Mouse (Mus musculus) monocyte, adult 5-6 weeks (primary cell): ENCODE measurements around the gene Cpeb2. TPM values are rescaled to one million over a fixed set of nuclear protein-coding genes. Genes with fewer than 3 reads are reported as not detected.

Experiments
- ATAC-seq: fragments of 153-309, 156-312 bp; replicated peaks from 2 replicates; pipeline ENCODE4 v1.8.0; 2017; ENCODE audit warnings: mild to moderate bottlenecking; ENCODE audit not compliant: low TSS enrichment, insufficient number of reproducible peaks, severe bottlenecking, poor library complexity, low FRiP score
- total RNA-seq: library from RNA; stranded (forward); fragments of 200-1000, 200-491, 200-594 nt; gene quantifications from 3 replicates; pipeline ENCODE4 v1.2.3, GENCODE M21; 2017

Cpeb2 gene
- total RNA-seq, 1 experiment from 2014 or later: 15.2 TPM

DNA sequence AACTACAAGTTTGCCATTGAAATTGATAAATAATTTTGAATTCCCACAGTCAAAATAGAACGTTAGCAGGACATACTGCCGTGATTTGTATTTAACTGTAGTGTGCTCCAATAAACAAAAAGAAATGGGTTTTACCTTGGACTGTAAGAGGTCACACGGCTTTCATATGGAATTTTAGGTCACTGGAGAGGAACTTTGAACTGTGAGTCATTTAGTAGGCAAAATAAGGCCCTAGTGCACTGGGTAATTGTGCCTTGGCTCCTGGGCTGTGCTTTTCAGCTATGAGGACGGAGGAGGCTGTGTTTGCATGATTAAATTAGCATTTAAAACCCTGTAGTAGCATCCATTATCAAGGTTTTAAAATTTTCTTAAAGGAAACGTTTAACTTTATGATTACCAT is 3.0 kb downstream of the Cpeb2 start:
- ATAC-seq: no peak

DNA sequence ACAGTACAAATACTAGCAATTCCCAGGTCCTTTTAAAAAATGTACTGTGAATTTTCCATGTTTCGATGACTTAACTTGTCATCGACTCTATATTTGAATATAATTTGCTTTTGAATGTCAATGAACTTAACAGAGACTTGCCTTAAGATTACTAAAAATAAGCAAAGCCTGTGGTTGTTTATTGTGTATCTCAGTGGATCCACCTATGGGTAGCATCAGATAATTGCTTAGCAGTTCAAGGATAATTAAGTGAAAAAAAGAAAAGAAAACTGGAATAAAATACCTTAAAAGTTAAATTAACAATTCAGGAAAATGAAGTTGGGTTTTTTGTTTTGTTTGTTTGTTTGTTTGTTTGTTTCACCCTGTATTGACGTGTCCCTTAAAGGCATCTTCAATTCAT is 3.5 kb downstream of the Cpeb2 start:
- no peak for ATAC-seq

DNA sequence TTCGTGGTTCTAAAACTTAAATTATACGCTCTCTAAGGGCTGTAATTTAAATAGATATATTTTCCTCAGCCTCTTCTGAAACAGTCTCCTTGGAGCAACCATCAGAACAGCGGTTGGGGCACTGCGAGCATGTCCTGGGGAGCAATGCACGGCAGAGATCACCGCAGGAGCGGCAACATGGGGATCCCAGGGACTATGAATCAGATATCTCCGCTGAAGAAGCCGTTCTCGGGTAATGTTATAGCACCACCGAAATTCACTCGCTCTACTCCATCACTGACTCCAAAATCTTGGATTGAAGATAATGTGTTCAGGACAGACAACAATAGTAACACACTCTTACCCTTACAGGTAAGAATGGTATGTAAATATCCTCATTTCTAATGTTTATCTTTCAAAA is 4.3 kb downstream of the Cpeb2 start:
- ATAC-seq: no peak

DNA sequence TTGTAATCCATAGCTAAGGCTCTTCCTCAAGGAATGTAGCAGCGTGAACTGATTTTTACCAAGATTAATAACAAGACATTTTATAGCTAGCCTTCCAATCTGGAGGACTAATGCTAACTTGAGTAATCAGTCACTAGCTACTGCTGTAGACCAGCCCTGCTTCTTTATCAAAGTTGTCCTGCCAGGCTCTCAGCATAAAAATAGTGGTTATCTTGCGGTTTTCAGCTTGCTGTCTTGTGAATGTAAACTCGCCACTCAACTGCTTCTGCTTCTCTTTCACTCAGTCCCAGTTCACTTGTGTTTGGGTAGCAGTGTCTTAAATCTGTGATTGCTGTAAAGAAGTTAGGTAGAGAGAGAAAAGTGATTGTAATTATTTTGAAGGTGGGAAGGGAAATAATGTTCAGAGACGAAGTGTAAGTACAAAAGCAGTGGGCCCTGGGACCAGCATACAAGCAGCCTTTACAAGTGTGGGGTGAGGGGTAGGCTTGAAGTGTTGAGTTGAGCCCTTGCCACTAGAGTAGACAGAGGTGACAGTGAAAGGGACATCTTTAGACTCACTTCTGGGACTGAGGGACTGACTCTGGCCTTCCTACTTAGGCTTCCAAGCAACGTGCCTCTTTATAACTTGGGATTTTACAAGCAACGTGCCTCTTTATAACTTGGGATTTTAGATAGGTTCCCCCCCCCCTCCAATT is 6.3 kb downstream of the Cpeb2 start:
- no peak for ATAC-seq

DNA sequence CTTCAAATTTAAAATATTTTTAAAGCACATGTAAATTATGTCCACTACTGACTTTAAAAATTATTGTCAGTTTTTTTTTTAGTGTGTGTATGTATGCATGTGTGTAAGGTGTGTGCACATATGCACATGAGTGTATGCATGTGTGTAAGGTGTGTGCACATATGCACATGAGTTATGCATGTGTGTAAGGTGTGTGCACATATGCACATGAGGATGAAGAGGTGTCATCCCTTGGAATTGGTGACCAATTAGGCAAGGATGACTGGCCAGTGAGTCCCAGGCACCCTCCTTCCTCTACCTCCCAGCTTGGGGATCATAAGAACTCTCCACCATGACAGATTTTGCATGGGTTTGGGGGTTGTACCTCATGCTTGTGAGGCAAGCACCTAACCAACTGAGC is 7.8 kb downstream of the Cpeb2 start:
- ATAC-seq: 0 out of 2 replicates have a peak, but pooled peaks have one; percentile 50

DNA sequence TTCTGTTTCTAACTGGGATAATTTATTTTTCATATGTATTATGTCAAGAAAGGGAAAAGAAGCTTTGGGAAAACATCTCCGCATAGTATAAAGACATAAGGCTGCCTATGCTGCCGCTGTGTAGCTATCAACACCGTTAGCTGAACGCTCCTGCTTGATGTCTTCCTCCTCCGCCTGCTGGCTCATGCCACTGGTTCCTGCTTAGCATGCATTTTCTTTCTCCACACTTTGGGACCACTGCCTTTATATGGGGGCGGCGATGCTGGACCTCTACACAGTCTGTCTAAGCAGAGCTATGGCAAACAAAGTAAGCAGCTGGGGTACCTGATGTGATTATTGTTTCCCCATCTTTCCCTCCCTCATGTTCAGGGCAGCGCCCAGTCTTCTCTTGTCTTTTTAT is 13.3 kb downstream of the Cpeb2 start:
- no peak for ATAC-seq

DNA sequence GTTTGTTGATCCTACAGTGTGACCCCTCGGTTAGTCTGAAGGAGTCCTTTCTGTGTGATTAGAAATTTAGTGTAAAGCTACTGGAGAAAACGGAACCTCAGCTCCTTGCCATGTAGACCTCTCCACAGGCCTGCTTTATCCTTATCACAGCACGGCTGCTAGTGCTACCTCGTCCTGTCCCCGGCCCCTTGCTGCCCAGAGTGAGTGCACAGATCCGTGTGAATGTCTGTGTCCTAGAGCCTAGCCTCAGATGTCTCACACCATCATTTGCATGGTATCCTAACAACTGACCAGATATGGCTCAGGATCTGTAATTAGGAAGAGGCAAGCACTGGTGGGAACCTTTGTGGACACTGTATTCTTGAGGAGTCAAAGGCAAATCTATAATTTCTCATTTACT is 14.0 kb downstream of the Cpeb2 start:
- no peak for ATAC-seq

DNA sequence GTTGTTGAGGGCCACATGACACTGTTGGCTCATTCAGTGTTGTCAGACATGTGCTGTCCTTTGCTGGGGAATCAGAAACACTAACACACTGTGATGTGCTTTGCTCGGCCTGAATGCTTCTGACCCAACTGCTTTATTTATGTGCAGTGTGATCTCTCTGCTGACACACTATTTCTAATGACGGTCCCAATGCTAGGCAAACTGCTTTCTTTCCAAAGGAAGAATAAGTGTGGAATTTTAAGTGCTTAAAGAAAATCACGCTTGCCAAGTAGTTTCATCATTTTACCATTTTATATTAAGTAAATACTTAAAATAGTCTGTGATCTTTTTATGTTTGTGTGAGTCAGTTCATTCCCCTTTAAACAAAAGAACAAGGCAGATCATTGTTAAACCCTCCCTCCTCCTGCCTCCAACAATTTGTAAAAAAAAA is 15.0 kb downstream of the Cpeb2 start:
- no peak for ATAC-seq

DNA sequence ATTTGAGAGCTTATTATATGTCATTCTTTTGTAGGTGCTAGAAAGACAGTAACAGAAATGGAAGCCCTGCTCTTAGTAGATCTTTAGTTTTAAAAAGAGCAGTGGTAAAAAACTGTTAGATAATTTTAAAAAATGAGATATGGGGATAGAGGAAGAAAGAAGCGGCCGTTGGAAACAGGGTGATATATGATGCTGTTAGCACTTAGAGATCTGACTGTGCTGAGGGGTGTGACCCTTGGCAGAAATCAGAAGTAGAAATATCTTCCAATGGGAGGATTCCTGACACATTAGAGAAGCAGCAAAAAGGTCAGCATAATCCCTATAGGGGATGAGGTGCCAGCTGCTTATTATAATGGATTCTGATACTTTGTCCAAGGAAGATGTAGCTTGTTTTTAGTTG is 24.5 kb downstream of the Cpeb2 start:
- no peak for ATAC-seq

DNA sequence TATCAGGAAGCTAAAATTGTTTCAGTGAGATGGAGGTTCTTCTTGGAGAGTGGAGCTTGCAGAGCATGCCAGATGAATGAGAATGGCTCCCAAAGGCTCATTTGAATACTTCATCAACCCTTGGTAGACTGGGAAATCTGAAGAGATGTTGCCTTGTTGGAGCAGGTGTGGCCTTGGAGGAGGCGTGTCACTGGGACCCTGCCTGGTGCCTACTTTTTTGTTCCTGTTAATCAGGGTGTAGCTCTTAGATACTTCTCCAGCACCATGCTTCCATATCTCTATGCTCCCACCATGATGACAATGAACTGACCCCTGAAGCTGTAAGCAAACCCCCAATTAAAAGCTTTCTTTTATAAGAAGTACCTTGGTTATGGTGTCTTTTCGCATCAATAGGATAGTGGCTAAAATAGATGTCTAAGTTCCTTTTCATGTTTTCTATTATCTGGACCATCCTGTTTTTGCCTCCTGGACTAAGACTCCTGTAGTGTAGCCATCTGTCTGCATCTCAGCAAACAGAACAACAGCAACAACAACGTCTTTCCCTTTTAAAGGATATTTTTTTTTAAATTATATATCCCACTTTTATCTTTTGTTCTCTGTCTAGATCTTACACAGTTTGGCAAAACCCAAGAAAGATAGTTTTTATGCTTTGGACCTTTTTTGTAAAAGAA is 25.6 kb downstream of the Cpeb2 start:
- ATAC-seq: no peak

DNA sequence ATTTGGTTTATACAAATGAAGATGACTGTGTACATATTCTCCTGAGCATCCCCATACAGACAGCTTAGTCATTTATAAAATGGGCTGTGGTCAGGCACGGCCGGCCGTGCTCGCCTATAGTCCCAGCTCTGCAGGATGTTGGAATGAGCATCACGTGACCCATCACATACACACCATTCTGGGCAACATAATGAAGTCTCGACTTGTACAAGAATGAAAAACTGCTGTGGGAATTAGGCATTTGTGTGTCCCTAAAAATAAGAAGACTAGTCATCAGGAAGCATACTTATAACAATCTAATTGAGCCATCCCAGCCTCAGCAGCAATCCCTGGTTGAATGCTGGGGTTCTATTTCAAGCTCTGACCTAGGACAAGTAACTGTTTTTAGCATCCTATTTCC is 28.8 kb downstream of the Cpeb2 start:
- ATAC-seq: no peak

DNA sequence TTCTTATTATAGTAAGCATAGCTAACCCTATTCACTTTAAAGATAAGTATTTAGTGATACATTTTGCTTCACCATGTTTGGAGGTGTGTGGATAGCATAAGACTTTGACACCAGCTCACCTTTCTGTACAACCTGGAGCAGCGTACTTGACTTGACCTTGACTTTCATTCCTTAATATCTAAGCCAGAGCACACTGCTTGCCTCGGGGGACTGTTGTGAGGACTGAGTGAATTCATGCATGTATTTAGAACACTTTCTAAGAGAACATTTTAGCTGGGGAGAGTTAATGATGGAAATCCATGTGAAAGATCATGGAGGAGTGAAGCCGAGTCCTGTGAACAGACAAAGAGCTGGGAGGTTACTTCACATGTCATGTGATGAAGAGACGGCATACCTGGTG is 31.0 kb downstream of the Cpeb2 start:
- no peak for ATAC-seq

DNA sequence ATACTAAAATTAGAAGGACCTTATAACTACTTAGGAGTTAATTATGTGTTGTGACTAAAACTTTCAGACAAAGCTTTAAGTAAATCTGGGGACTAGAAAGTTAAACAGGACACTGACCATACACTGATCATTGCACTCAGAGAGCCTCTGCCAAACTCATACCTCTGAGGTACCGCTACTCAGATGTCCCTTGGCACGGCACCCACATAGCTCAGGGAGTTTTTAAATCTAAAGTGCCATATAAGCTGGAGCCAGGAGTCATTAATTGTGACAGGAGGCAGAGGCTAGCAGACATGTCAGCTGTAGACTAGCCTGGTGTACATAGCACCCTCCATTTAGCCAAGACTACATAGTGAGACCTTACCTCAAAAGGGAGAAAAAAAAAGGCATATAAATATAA is 31.7 kb downstream of the Cpeb2 start:
- no peak for ATAC-seq

DNA sequence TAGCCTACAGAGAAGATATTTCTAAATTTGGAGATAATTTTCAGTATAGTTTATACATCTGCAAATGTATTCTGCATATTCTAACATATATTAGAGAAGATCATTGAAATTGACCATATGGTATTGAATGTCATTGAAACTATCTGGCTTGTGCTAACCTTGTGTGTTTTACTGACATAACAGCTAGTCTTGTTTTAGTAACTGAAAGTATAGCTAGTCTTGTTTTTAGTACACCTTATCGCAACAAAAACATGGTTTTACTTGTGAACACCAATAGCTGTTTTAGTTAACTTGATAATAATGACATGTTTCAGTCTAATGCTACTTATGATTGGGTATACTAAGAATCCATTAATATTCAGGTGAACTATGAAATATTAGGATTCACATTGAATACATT is 45.0 kb downstream of the Cpeb2 start:
- ATAC-seq: no peak

DNA sequence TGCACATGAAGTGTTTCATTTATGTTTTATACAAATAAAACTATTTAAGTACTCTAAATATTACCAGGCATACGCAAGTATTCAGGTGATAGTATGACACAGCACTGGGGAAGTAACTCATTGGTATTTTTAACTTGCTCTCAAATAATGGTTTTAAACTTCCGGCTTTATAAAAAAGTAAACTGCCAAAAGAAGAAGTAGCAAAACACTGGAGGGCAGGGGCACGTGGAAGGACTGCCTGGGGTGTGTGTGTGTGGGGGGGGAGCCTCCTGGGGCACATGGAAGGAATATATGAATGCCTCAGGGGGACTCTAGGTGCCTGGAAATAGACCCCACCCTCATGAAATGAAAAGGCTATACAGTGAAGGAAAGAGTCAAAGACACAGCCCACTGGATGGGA is 46.8 kb downstream of the Cpeb2 start:
- no peak for ATAC-seq

DNA sequence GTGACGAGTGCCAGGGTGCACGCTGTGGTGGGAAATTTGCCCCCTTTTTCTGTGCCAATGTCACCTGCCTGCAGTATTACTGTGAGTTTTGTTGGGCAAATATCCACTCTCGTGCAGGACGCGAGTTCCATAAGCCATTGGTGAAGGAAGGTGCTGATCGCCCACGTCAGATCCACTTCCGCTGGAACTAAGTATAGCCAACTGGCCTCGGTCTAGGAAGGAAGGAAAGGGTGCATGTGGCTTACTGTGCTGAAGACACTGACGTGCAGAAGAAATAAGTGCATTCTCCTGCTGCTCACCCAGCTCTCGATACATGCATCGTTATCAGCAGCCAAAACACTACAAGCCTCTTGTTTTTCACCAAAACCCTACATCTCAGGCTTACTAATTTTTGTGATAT is 52.8 kb downstream of the Cpeb2 start:
- ATAC-seq: no peak

DNA sequence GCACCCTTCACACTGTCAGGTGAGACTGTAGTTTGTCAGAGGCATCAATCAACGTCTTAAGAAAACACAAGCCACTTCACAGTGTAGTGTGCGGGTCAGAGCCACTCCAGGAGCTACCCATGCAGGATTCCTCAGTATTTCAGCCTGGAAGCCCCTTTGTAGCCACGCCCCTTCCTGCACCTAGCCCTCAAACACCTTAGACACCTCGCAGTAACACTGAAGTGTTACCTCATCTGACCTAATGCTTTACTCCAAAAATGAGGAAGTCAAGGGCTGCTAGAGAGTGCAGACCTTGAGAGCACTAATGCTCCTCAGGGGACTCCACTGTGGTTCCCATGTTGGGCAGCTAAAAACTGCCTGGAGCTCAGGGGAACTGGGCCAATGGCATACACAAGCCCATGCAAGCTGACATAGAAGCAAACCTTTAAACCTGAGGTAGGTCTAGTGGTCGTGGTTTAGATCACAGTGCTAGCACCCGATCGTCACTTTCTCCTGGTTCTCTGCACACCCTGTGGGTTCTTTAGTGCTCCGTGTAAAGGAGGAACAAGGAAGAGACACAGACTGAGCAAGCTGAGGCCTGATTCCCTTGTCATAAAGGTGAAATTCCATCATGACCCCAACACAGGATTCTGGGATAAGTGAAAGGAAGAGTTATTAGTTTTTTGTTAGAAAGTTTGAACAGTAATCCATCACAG is 56.9 kb downstream of the Cpeb2 start:
- ATAC-seq: peak; percentile 27; the same call in 1 of the 2 replicates

DNA sequence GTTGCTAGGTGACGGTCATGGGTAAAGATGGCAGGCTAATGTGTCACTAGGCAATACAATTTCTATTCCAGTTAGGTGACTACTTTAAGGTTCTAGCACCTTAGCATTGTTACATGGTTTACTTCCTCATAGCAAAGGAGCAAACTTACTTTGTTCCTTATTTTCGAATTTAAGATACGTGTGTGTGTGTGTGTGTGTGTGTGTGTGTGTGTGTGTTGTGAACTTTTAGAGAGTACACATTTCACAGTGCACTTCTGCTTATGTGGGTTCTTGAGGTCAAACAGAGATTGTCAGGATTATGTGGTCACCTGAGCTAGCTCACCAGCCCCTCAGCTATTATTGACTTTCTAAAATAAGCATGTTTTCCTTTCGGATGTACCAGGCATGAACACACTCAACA is 60.2 kb downstream of the Cpeb2 start:
- no peak for ATAC-seq

DNA sequence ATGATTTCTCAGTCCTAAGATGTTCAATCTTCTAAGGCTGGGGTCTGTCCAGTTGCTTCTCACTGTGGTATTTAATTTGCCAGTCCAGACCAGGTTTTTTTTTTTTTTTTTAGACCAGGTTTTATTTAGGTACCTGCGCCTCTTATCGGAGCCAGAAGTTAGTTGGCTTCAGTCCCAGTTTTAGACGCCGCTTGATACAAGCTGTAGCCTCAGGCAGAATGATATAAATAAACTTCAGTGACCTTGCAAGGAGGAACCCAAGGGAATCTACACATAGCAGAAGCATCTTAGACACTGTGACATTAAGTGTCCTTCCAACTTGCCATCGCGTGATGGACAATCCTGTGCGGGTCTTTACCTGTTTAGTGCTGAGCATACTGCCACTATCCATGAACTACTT is 64.5 kb downstream of the Cpeb2 start:
- no peak for ATAC-seq

DNA sequence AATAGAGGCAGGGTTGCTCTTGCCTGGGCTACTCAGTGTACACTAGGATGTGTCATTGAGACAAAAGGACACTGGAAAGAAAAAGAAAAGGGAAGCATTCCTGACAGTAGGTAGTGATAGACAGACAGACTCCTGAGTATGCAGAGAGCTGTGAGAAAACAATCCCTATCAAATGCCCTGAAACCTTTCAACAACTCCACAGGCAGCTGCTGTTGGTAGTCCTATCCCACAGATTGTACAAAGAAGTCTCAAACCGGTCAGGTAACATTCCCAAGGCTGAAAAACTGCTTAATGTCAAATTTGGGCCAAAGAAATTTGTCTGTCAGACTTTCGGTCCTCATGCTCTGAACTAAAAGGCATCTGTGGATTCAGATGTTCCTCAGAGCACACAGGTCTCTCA is 66.0 kb downstream of the Cpeb2 start:
- ATAC-seq: no peak
